Mouse (Mus musculus) testis, adult 2 months (tissue): ENCODE data around the gene 0610010K14Rik. TPM values are rescaled to one million over a fixed set of nuclear protein-coding genes. Genes with fewer than 3 reads are reported as not detected.

ENCODE experiments used
- H3K27ac ChIP-seq: fragments of 200-500 bp; 2 replicates; pipeline ENCODE4 v1.5.1; 2012; ENCODE audit warnings: low read depth, low read length; ENCODE audit not compliant: control insufficient read depth, insufficient read depth
- H3K27me3 ChIP-seq: fragments of 200-500 bp; 2 replicates; pipeline ENCODE4 v1.6.1; 2012; ENCODE audit warnings: mild to moderate bottlenecking, low read length, moderate library complexity; ENCODE audit not compliant: control insufficient read depth, insufficient read depth
- H3K36me3 ChIP-seq: fragments of 200-500 bp; 2 replicates; pipeline ENCODE4 v1.6.1; 2012; ENCODE audit warnings: mild to moderate bottlenecking, low read length; ENCODE audit not compliant: control insufficient read depth, insufficient read depth
- H3K4me1 ChIP-seq: fragments of 200-500 bp; 2 replicates; pipeline ENCODE4 v1.6.1; 2012; ENCODE audit warnings: low read length; ENCODE audit not compliant: control insufficient read depth, insufficient read depth
- H3K4me3 ChIP-seq: fragments of 200-500 bp; 2 replicates; pipeline ENCODE4 v1.5.1; 2012; ENCODE audit warnings: low read depth, mild to moderate bottlenecking, low read length, moderate library complexity, mixed read lengths; ENCODE audit not compliant: control insufficient read depth
- CTCF ChIP-seq: fragments of 200-500 bp; IDR thresholded peaks from 2 replicates; pipeline ENCODE4 v1.5.1; 2012; ENCODE audit warnings: low read depth, mild to moderate bottlenecking, inconsistent platforms, low read length, moderate library complexity; ENCODE audit not compliant: control insufficient read depth, insufficient read depth, insufficient replicate concordance
- POLR2A ChIP-seq: fragments of 200-500 bp; IDR thresholded peaks from 2 replicates; pipeline ENCODE4 v1.6.1; 2012; ENCODE audit warnings: low read depth, mild to moderate bottlenecking, inconsistent platforms, low read length, moderate library complexity; ENCODE audit not compliant: control insufficient read depth
- polyA plus RNA-seq: library from polyadenylated mRNA; depleted of rRNA; stranded (reverse); fragments of >200 nt; gene quantifications from 2 replicates; pipeline ENCODE4 v1.2.3, GENCODE M21; 2012

Gene 0610010K14Rik
- polyA plus RNA-seq, 1 experiment: 27.7 TPM

DNA sequence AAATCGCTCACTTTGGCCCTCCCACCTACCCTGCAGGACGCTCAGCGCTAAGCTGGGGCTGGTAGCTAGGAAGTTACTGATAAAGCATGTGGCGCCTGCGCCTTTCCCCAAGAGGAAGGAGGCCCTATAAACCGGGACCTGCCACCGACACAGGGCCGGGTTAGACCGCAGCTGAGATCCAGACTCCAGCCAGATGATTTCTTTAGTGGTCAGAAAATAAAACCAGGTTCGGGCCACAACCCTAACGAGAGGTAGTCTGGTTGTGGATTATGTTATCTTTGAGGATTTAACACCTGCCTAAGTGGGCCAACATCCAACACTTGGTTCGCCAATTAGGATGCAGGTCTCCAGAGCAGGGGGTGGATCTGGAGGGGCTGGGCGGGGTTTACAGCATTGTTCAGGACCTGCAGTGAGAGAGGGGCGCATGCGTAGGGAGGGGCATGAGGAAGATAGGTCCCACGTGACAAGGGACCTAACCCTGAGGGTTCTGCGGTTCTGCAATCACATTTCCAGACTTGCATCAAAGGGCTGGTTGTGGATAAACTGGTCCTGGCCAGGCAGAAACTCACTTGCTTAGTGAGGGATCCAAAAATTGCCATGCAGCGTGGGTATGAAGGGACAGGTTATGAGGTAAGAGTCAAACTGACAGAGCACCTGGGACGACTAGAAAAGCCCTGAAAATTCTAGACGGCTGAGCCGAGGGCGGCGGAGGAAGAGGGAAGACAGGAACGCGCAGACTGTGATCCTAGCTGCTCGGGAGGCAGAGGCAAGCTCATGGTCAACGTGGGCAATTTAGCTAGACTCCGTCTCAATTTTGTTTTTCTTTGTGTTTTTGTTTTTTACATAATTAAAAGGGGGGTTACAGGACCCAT lies 16.7 kb downstream of the 0610010K14Rik start, which contains the start of gene Slc16a13:
Slc16a13 (minus strand) TSS at position 334 of the 872 bp plus-strand sequence.
- H3K36me3 ChIP-seq: no peaks in the 10 kb centered on the region
- TF ChIP-seq CTCF (no peak), POLR2A (peak; percentile 71)
- peak within 1 kb of the TSS; percentile 84 for H3K27ac ChIP-seq
- peak within 1 kb of the TSS; percentile 82 for H3K4me3 ChIP-seq
- peaks cover 16% of the 10 kb centered on the region for H3K4me1 ChIP-seq
- H3K27me3 ChIP-seq: no peaks in the 10 kb centered on the region; the same call in none of the 2 replicates

DNA sequence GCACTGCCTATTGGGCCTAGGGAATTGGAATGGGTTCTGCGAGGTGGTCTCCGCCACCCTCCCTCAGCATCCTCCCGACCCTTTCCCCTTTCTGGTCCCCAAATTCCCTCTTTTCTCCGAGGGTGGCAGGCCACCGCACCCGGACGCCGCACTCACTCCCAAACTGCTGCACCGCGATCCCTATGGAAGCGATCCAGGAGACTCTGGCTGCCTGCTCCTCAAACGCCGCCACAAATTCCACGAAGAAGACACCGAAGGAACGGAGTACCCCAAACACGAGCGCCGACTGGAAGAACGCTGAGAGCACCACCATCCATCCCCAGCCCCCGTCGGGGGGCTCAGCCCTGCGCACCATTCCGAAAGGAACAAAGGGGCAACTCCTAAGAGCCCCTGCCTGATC lies 17.4 kb downstream of the 0610010K14Rik start:
- H3K27me3 ChIP-seq: no peaks in the 10 kb centered on the region; the same call in none of the 2 replicates
- peak overlapping the region; percentile 84 for H3K27ac ChIP-seq
- H3K36me3 ChIP-seq: no peaks in the 10 kb centered on the region
- TF ChIP-seq CTCF (no peak), POLR2A (no peak)
- H3K4me1 ChIP-seq: peaks cover 23% of the 10 kb centered on the region
- peak overlapping the region; percentile 82 for H3K4me3 ChIP-seq

DNA sequence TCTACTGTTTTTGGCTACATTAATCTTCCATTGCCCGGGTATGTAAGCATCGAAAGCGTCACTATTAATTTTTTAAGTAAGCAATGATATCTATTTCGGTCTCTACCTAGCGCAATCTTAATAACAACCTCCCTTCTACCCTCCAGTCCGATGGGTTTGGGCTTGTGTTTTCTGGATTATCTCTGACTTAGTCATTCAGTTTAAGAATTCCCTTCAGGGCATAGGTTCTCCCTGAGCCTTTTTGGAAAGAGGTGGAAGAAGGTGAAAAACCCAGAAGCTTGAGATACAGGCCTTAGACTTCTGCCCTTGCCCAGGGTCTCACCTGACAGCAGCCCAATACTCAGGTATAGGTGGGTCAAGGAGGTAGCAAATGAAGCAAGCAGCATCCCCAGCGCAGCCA lies 17.8 kb downstream of the 0610010K14Rik start:
- no peaks in the 10 kb centered on the region for H3K36me3 ChIP-seq
- H3K27ac ChIP-seq: no peak overlapping the region
- no peak for TF ChIP-seq CTCF
- TF ChIP-seq POLR2A: no peak
- H3K4me1 ChIP-seq: peaks cover 27% of the 10 kb centered on the region
- peak overlapping the region; percentile 82 for H3K4me3 ChIP-seq
- H3K27me3 ChIP-seq: no peaks in the 10 kb centered on the region; the same call in none of the 2 replicates

DNA sequence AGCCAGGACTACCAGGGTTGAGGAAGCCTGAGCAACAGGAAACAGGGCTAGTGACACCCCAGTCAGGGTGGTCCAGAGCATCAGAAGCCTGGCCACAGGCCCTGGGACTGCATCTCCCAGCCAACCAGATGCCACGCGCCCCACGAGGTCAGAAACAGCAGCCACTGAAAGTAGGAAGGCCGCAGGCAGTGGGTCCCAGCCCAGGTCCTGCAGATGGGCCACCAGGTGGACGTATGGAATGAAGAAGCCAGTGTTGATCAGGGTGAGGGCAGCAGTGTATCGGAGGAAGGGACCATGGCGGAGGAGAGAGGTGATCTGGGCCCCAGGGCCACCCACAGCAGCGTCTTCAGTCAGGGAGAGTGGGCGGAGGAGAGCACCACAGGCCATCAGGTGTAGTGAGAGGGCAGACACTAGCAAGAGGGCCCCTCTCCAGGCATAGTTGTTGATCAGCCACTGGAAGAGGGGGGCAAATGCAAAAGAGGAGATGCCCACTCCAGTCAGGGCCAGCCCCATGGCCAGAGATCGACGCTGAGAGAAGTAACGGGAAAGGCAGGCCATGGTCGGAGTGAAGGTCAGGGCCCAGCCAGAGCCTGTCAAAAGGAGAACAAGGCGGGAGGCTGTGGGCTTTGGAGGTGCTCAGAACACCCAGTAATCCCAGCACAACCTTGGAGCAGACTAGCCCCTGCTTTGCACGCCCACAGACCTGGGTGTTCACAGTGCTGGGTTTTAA lies 18.8 kb downstream of the 0610010K14Rik start:
- Histone ChIP-seq H3K36me3 (no peaks in the 10 kb centered on the region), H3K4me3 (no peak overlapping the region), H3K4me1 (peaks cover 34% of the 10 kb centered on the region), H3K27ac (no peak overlapping the region), H3K27me3 (no peaks in the 10 kb centered on the region; the same call in none of the 2 replicates)
- TF ChIP-seq CTCF (no peak), POLR2A (no peak)

DNA sequence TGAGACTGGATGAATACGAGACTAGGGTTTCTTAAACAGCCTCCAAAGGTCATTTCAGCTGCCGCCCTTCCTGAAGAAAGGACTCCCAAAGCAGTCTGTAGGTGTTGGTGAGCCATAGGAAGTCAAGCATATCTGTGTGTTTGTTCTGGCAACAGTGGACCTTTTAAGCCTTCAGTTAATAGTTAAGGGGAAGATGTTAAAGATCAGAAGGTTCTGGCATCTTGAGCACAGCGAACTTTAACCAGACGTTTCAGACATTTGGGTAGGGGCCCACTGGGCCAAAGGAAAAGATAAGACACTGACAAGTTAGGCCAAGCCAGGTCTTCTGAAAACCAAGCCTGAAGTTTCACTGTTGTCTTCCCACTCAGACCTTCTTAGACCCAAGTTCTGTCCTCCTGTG lies 19.7 kb downstream of the 0610010K14Rik start:
- no peaks in the 10 kb centered on the region; the same call in none of the 2 replicates for H3K27me3 ChIP-seq
- H3K4me3 ChIP-seq: no peak overlapping the region
- no peak overlapping the region for H3K27ac ChIP-seq
- H3K4me1 ChIP-seq: peaks cover 36% of the 10 kb centered on the region
- H3K36me3 ChIP-seq: no peaks in the 10 kb centered on the region
- no peak for TF ChIP-seq POLR2A
- no peak for TF ChIP-seq CTCF

DNA sequence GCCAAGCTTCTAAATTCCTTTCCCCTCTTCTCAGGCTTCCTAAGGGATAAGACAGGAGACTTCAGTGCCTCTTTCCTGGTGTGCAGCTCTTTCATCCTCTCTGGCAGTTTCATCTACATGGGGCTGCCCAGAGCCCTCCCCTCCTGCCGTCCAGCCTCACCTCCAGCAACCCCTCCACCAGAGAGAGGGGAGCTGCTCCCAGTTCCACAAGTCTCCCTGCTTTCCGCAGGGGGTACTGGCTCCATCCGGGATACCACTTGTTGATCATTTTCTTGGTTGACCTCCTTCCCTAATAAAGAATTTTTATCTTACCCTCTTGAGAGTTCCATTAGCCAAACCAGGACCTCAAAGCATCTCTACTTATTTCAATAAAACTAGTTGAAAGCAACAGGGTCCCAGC lies 21.6 kb downstream of the 0610010K14Rik start:
- Histone ChIP-seq H3K27ac (no peak overlapping the region), H3K4me1 (peaks cover 33% of the 10 kb centered on the region), H3K4me3 (no peak overlapping the region), H3K36me3 (no peaks in the 10 kb centered on the region), H3K27me3 (no peaks in the 10 kb centered on the region; the same call in none of the 2 replicates)
- TF ChIP-seq CTCF: no peak
- no peak for TF ChIP-seq POLR2A

DNA sequence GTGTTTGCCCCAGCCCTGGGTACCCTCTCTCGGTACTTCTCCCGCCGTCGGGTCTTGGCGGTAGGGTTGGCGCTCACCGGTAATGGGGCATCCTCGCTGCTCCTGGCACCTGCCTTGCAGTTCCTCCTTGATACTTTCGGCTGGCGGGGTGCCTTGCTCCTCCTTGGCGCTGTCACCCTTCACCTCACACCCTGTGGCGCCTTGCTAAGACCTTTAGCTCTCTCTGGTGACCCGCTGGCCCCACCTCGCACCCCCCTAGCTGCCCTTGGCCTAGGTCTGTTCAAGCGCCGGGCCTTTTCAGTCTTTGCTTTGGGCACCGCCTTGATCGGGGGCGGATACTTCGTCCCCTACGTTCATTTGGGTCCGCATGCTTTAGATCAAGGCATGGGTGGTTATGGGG lies 22.4 kb downstream of the 0610010K14Rik start:
- no peak overlapping the region for H3K4me3 ChIP-seq
- no peaks in the 10 kb centered on the region for H3K36me3 ChIP-seq
- H3K27me3 ChIP-seq: no peaks in the 10 kb centered on the region; the same call in 1 of the 2 replicates
- H3K4me1 ChIP-seq: peaks cover 25% of the 10 kb centered on the region
- no peak for TF ChIP-seq CTCF
- TF ChIP-seq POLR2A: no peak
- H3K27ac ChIP-seq: no peak overlapping the region

DNA sequence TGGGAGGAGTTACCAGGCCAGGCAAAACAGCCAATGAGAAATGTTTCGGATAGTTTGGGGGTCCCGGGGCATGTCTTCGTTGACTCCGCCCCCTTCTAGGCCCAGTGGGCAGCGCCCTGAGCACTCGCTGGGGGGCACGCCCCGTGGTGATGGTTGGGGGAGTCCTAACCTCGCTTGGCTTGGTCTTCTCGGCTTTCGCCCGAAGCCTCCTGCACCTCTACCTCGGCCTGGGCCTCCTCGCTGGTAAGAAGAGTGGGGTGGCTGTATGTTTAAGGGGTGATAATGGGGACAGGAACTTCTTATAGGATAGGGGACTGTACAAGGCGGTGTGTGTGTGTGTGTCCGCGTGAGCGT lies 22.9 kb downstream of the 0610010K14Rik start:
- H3K36me3 ChIP-seq: no peaks in the 10 kb centered on the region
- TF ChIP-seq CTCF (no peak), POLR2A (no peak)

More for the DNA sequence above, 22.9 kb downstream of the 0610010K14Rik start:
- Histone ChIP-seq H3K27me3 (no peaks in the 10 kb centered on the region), H3K4me3 (peak overlapping the region; percentile 7), H3K4me1 (peaks cover 22% of the 10 kb centered on the region), H3K27ac (no peak overlapping the region)
